Mouse (Mus musculus) cortical plate, adult 2 months (tissue): Measurements from ENCODE around the gene Rpl15.
"Not testable (repeated sequence)": the region's sequence is repeated elsewhere in the genome, so short reads cannot be mapped to it uniquely, and the experiment has no call there.

Experiments
- CTCF ChIP-seq: fragments of 200-500 bp; IDR thresholded peaks from 2 replicates; pipeline ENCODE4 v1.5.1; 2011; ENCODE audit warnings: mild to moderate bottlenecking, control low read depth, low read length; ENCODE audit not compliant: insufficient read depth; ENCODE audit errors: extremely low read depth
- POLR2A ChIP-seq: fragments of 200-500 bp; IDR thresholded peaks from 2 replicates; pipeline ENCODE4 v1.6.1; 2011; ENCODE audit warnings: mild to moderate bottlenecking, low read length, control low read depth; ENCODE audit not compliant: insufficient read depth; ENCODE audit errors: extremely low read depth

GRCm38 (mm10) chr14:18225431-18225830 is 45.8 kb downstream of the Rpl15 start:
- TF ChIP-seq CTCF, POLR2A: not testable (repeated sequence)
